Mouse (Mus musculus) frontal cortex, postnatal 25 days (tissue): ENCODE results near the gene D16Ertd472e.
"Not testable (repeated sequence)": the region's sequence is repeated elsewhere in the genome, so short reads cannot be mapped to it uniquely, and the experiment has no call there.

Experiments used
- DNase-seq, 2 experiments: peaks; one replicate each; pipeline ENCODE4 v3.0.0; 2022; ENCODE audit warnings: low spot score in 2 of 2

D16Ertd472e gene

DNA sequence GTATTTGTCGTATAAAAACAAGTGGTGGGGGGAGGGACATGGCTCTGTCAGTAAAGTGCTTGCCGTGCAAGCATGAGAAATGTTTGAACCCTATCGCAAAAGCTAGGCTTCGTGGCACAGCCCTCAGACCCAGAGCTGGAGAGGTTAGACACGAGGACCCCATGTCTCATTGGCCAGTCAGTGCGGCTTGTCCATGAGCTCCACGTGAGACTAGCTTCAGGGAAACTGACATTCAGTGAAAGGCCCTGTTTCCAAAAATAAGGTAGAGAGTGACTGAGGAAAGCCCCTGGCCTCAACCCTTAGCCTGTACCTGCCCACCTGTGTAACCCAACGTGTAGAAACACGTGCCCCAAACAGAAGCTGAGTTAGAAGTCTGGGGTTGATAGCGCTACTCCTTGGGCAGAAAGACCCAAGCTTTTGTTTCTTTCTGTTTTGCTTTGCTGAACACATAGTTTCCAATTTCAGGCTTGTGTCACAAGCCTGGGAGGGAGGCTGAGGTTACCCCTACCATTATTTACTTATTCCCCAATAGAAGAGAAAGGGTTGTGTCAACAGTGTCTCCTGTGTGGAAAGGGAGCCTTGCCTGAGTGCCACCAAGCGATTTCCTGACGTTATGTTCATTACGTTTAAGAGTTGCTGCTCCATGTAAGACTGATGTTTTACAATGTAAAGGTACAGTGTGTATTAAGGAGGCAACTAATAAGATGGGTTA, 12.2 kb downstream of the D16Ertd472e start:
- no peak for DNase-seq

DNA sequence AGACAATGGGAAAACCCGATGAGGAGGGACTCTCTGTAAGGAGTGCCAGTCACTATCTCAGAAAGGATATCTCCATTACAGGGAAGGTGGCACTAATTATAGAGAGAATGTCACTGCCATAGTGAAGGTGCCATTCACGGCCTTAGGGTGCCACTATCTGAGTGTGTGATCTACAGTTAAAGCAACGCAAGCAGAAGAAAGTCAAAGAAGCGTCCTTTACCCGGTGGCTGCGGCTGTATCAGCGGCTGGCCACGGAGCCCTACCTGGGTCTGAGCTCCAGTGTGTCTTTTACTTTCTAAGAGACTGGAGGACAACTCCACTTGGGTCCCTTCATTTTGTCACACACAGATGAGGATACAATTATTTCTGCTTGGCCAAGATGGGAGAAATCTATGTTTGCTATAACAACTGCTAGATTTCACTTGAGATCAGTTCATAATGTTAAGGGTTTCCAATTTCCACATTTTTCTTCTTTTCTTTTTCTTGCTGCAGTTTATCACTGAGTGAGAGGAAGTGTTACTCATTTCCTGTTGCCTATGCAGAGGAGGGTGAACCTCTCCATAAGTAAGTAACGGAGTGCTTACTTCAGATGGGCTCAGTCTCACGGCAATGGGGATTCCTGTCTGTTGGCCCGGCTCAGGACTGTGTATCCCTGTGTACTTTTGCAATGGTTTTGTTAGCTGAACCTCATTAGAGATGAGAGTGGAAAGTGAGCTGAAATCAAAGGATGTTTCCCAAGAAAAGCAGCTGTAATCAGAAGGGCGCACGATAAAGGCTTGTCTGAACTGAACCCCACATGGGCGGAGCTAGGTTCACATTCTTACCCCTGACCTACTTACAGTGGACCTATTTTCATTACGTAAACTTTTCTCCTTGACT, 13.2 kb downstream of the D16Ertd472e start:
- DNase-seq = no peak

DNA sequence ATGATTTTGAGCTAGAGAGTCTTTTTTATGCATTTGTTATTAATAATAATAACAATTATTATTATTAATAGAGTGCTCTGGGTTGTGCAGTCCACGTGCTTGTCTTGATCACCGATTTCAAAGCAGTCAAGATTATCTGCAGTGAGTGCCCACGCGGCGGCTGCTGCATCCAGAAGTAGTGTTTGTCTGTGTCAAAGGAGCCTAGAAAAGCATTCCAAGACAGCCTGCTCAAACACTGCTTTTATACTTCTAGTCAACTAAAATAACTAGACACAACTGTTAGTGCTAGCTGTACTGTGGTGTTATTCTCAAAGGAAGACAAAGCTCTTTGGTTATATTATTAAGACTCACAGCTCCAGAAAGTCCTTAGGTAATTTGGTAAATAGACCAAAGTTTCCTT, 15.9 kb downstream of the D16Ertd472e start:
- no peak for DNase-seq

DNA sequence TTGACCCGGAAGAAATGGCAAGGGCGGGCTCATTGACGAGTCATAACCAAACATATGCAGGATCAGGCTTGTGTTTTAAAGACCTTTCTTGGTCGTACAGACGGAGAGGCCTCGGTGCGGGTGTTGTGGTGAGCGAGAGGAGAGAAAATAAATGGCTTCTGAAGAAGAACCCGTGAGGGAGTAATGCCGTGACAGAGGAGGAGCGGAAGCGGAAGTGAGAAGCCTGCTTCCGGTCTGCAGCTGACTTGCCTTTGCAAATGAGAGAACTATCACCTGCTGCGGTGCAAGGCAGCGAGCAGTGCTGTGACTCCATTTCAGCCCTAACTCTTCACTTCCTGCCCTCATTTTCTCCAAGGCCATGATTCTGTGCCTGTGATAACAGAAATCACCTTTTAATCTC, 16.4 kb downstream of the D16Ertd472e start:
- DNase-seq = no peak

DNA sequence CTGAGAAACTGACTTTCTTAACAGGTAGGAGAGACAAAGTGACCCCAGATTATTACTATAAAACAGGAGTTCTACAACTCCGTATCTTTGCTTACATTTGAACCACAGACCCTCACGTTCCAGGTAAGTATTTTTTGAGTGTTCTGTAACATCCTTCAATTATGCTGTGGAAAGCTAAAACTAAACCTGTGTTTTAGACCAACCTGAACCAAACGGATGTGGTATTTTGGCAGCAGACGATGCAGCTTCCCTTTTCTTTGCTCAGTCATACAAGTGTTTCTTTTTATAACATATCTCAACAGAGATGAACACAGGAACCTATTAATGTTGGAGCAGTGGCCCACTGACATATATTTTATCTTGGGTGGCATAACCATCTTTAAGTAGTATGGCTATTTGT, 18.9 kb downstream of the D16Ertd472e start:
- DNase-seq = no peak

DNA sequence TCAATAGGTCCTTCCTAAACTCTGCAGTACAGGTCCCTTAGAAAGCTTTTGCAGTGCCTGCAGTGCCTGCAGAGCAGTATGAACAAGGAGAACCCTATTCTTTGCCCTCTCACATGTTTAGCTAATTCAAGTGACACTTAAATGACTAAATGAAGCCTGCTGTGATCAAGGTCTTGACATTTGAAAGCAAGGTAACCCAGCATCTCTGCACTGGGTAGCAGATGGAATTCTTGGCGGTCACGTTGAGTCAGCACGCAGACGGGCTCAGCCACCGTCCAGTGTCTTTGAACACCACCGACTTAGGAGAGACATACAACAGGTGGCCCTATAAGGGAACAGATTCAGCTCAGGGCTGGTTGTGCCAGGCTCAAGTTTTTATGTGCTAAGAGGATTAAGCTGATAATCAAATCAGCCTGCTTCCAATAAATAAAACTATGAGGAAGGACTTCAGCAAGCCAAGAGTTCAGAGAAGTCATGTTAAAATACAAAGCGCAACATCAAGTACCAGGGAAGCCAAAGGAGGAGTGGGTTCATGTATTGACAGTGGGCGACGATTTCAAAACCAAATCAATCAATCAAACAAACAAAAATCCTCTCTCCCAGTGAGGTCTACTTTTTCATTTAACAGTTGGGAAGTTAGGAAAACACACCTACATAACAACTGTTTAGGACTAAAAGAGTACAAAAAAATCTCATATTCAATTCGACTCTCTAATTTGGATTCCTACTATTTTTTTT, 21.4 kb downstream of the D16Ertd472e start:
- no peak for DNase-seq

DNA sequence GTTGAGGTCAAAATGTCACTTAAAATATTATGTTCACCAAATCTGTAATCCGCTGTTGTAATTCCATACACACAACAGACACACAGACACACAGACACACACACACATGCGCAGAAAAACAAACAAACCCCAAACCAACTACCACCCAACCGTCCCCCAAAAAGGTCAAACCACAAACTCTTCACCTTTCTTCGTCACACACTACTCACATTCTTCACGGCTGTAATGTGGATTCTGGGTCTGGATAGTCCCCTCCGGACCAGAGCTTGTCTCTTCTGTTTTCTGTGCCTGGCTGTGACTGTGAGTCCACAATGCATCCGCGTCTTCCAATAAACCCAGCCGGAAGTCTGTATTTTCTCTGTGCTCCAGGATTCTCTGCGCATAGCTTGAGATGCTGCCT, 29.1 kb downstream of the D16Ertd472e start:
- DNase-seq = no peak

DNA sequence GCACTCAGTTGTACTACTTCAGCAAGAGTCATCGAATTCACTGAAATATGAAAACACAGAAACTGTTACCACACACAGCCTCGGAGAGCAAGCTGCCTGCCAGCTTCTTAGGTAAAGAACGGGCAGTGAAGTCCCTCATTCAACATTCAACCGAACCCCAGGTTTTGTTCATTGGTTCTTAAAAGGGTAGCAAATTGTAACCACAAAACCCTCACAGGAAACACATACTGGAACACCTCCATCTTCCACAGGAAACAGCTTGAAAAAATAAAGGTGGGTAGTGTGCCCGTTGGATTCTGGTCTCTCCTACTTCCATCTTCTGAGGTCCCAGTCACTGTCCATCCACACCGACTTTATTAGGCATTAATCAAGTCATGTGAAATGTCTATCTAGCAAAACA, 30.0 kb downstream of the D16Ertd472e start:
- no peak for DNase-seq

DNA sequence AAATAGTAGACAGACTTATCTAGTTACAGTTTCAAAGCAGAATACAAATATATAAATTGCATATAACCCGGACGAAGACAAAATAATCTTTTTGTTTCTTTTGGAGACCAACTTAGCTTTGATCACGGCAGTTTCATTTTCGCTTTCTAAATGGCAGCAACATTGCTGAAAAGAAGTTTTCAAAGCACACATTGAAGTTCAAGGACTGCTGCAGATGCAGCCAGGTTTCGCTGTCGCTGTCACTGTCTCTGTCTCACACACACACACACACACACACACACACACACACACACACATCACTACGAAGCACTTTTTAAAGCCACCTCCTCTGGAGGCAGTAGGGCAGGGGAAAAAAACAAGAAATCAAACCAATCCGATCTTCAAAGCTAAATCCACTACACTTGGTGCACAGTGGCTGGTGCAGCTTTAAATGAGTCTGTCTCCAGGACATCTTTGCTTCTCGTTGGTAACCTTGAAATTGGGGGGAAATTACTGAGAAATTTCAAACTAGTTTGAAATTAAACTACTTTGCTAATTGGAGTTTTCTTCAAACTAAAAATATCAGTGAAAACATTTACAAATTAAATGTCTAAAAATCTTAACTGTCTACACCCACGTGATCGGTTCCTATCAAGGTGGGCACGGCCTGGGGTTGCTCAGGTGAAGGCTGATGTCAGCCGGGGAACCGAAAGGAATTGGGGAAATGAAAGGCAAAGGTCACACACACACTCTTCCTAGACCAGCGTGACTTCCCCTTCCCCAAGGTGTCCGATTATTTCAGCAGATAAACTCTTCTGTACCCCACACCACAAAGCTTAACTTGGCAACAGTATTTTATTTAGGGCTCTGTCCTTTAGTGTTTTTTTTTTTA, 35.9 kb downstream of the D16Ertd472e start:
- no peak for DNase-seq

DNA sequence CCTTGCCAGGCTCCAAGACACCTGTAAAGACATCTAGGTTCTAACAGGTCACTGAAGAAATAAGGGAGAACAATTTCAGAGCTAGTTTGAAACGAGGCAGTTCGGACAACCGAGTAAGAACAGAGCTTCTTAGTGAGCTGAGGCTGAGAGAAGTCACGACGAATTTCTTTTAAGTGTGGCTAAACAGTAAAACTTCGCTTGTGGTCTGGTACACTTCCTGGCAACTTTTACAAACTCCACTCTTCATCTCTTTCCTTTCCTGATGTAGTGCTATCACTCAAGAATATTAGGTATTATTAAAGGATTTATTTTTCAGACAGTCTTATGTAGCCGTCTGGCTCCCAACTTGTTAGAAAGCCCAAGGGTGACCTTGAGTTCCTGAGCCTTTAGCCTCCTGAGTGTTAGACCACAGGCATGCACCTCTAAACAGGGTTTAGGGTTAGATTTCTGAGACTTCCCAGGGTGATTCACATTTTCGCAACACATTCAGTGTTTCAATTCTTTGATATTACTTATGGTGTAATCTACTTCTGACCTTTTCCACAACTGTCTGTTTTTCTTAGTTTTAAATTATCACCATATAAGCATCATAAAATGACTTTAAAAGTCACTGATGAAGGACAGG, 38.6 kb downstream of the D16Ertd472e start:
- DNase-seq = no peak

DNA sequence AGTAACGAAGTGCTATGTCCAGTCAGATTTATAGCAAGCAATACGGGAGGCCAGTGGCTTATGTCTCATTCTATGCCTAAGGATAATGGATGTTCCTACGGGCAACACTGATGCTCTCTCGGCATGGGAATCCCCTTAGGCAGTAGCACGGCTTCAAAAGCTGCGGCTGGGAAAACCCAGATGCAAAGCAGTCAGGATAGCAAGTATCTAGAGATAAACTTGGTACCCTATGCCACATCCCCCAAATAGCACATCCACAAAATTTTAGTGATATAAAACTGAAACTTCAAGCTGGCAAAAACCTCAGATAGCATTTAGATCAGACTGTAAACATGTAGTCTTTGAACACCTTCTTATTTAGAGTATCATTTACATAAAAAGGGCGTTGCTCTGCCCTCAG, 39.2 kb downstream of the D16Ertd472e start:
- DNase-seq = no peak

DNA sequence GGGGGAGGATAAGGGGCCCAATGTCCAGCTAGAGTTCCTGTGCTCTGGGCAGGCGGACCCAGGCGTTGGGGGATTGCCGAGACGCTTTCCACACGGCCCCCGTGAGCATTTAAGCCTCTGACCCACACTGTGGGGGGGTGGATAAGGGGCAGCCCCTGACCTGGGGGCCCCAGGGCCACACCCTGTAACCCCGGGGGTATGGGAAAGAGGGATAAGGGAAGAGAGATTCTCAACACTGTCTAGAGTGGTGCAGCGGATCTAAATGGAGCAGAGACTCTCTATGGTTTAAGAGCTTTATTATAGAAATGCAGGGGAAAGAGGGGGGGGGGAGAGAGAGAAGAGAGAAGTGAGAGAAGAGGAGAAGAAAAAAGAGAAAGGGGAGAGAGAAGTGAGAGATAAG, 42.0 kb downstream of the D16Ertd472e start:
- DNase-seq = no peak

DNA sequence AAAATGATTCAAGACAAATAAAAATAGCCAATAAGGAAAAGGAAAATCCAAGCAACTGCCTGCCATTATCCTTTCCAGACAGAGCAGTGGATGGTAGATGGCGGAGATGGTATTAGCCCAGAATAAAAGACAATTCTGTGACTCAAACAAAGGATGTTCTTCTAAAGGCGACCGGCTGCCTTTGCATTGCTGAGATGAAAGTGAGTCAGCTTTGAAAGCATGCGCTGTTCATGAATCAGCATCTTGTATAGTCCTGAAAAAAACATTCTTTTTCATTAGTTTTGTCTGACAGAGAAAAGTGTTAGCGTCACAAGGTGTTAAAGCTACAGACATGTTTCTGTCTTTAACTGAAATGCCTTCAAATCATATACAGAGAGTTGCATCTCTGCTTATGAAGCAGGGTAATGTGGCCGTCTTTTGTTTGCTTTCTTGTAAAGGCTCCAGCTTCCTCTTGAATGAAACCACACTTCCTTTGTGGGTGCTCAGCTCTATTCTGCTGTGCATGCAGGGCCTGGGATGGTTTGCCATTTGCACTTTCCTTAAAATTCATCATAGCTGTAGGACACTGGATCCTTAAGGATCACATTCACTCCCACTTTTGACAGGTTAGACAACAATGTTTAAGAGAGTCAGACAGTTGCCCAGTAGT, 44.4 kb downstream of the D16Ertd472e start:
- no peak for DNase-seq

DNA sequence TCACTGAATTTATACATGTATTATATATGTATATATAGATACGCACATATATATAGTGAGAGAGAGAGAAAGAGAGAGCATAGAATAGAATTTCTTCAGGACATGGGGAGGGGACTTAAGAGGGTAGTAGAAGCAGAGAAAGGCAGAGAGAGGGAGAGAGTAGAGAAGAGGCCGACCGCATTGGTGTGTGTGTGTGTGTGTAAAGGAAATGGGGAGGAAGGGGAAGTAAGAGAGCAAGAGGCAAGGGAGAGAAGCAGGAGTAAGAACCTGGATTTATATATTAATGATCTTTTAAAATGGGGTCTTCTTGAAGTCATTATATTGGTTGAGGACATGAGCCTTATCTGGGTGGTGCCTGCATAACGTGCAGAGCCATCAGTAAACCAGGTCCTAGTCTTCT, 53.5 kb downstream of the D16Ertd472e start:
- DNase-seq = no peak

DNA sequence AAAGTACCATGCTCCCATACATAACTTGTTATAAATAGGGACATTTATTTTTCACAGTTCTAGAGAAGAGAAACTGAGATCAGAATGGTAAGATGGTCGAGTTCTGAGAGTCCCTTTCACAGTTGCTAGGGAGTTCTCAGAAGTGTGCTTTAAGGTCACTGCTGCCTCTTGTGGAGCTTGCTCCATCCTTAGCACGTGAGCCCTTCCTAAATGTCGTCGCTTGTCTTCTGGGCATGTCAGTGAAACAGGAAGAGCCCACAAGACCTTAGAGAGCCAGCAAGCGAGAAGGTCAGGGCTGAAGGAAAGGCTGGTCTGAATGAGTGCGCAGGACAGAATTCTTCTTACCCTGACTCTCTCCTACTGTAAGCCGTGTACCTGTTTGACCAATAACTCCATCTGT, 57.8 kb downstream of the D16Ertd472e start:
- no peak for DNase-seq

DNA sequence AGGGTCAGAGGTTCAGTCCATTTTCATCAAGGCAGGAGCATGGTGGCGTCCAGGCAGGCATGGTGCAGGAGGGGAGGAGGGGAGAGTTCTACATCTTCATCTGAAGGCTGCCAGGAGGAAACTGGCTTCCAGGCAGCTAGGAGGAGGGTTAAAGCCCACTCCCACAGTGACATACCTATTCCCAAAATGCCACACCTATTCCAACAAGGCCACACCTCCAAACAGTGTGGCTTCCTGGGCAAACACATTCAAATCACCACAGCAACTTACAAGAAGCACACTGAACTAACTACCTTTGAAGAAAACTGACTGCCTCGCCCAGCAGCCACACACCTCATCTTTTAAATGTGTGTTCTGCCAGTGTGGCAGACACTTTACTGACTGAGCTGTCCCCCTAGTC, 59.3 kb downstream of the D16Ertd472e start:
- no peak for DNase-seq

DNA sequence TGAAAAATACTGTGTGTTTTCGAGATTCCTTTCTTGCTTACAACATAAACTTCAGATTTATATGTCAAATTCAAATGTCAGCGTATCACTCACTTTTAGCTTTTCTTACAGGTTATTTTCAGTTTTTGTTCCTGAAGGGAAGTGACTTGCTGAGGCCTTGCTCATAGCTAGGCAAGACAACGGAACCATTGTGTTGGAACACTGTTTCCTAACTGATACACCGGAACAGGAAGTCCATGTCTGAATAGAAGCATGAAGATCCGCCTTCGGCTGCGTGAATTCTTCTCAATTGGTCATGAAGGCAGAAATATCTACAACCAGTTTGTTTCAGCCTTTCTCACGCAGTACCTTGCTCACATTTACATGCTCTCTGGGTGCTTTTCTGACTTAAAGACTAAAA, 65.0 kb downstream of the D16Ertd472e start:
- no peak for DNase-seq

DNA sequence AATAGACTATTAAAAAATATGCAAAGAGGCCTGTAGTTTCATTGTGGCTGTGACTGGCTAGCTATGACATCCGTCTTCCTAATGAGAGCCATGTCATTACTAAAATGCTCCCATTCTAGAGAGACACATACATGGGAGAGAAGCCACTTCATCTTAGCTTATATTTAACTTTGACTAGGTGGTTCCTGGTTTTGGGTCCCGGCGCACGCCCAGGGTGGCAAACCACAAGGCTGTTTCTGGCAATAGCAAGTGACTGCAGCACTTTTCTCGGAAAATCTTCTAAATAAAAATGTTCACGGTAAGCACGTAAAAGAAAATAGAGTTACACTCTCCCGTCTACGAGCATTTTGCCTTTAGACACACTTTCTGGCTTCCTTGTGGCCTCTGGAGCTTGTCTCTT, 74.0 kb downstream of the D16Ertd472e start:
- DNase-seq = no peak

DNA sequence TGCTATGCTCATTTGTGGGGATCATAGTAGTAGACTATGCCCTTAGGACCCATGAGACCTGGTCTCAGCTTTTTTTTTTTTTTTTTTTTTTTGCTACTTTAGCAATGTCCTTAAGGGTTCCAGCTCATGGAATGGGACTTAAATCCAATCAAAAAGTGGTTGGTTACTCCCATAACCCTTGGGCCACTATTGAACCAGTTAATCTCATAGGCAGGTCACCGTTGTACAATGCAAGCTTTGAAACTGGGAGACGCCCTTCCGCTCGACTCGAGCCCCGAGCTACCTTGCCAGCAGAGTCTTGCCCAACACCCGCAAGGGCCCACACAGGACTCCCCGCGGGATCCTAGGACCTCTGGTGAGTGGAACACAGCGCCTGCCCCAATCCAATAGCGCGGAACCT, 83.8 kb downstream of the D16Ertd472e start:
- DNase-seq = not testable (repeated sequence)

DNA sequence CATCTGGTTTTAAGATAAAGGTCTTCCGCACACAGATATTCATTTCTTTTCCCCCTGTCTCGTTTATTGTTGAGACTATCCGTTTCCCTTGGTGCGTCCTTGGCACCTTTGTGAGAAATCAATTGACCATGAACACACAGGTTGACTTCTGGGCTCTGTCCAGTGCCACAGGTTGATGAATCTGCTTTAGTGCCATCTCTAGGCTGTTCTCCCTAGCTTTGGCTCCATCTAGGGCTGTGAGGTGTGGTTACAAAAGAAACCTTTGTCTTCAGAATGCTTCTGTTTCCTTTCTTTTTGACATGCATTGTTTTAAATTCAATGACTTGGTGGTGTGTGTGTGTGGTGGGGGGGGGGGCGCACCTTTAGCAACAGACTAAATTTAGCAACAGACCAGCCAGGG, 85.7 kb downstream of the D16Ertd472e start:
- DNase-seq = no peak
